Mouse (Mus musculus): ENCODE data around the gene Rpl27.

- TF ChIP-seq CTCF (IDR thresholded peaks at IDR 0.05; ENCODE audit: control insufficient read depth, insufficient read depth, insufficient read length) (no peak), USF1 (IDR thresholded peaks at IDR 0.05; ENCODE audit: low read depth) (no peak), CEBPB (IDR thresholded peaks at IDR 0.05; ENCODE audit: low read depth) (no peak), MYOG (IDR thresholded peaks at IDR 0.05; ENCODE audit: control insufficient read depth, extremely low read depth, insufficient read length) (no peak), MAX (IDR thresholded peaks at IDR 0.05) (no peak), MYOD1 (IDR thresholded peaks at IDR 0.05; ENCODE audit: control insufficient read depth, insufficient read length, low read depth) (no peak)
Observed at GRCm38 (mm10) chr11:101477194-101477551, 35.1 kb downstream of the Rpl27 start.

Measured in C2C12 (cell line).